Mouse (Mus musculus): ENCODE measurements at regions not wholly inside any gene's neighbourhood (a gene's known extent, or its start where the extent isn't known, plus 50 kb on each side); places are given as distances from the start of the nearest gene placed in this dataset.
"Not testable (repeated sequence)": the region's sequence is repeated elsewhere in the genome, so short reads cannot be mapped to it uniquely, and the experiment has no call there.

DNA sequence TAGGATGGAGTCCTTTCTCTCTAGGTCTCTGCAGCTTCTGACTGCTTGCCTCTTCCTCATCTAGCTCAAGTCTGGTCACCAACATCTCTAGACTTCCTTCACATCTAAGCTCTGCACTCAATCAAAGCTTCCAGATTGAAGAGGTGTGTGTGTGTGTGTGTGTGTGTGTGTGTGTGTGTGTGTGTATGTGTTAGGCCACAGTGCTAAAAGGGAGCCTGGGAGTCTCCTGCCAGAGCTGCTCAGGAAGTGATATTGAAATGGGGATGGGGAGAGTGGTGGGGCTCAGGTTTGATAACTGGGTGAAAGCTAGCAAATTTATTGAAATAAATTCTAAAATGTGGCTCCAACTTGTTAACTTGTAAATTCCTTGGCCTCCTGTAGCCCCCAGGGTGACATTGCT, 73.3 kb downstream of the Gm31371 start:
- not testable (repeated sequence) for H3K4me3 ChIP-seq (ENCODE audit: control insufficient read depth in 1 of 2, insufficient read depth in 1 of 2, low read depth in 2 of 2, low read length in 2 of 2); DNase-seq (ENCODE audit: low read depth, low spot score); H3K9ac ChIP-seq (ENCODE audit: control insufficient read depth, low read depth, low read length, poor library complexity, severe bottlenecking); H3K4me1 ChIP-seq (ENCODE audit: control insufficient read depth in 1 of 2, insufficient read depth in 2 of 2, low read length in 2 of 2); H3K27ac ChIP-seq (ENCODE audit: control insufficient read depth, low read depth, low read length); H3K9me3 ChIP-seq (replicated peaks; ENCODE audit: insufficient read depth, low read length); H3K36me3 ChIP-seq (ENCODE audit: control insufficient read depth in 1 of 2, insufficient read depth in 2 of 2, low read length in 2 of 2); H3K27me3 ChIP-seq (ENCODE audit: control insufficient read depth in 1 of 2, insufficient read depth in 2 of 2, low read length in 2 of 2); H3K79me2 ChIP-seq (ENCODE audit: control insufficient read depth, insufficient read depth, low read length, poor library complexity)

DNA sequence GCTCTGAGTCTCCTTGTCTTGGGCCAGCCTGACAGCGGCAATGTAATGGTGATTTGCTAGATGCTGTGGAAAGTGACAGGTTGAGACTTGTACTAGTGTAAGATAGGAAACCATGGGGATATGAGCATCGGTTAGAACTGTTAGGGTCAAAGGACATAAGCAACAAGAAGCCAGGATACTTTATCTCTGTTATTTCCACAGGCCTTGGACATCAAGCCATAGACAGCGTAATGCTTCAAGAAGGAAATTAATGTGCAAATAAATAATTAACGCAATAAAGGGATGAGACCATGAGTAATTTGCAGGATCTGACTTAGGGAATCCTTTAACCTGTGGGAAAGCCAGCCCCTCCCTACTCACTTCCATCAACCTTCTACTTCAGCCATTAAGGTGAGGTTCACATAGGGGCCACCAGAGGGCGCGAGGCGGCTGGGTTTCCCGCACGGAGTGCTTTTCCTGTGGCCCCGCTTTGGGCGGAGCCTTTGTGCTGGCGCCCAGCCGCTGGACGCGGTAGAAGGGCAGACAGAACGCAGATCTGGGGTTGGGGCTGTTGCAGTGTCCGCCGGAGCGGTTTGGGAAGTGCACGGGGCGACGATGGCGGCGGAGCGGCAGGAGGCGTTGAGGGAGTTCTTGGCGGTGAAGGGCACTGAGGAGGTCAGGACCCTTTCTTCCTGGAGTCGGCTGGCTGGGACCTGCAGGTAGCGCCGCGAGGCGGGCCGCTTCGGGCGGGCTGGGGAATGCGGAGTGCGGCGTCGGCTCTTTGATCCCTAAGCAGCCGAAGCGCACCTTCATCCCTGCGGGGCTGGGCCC, 76.5 kb downstream of the Gm31371 start:
- Histone ChIP-seq H3K27me3 (ENCODE audit: control insufficient read depth in 1 of 2, insufficient read depth in 2 of 2, low read length in 2 of 2) (no peaks in the 10 kb centered on the region; a peak in 1 of 4 replicates), H3K36me3 (ENCODE audit: control insufficient read depth in 1 of 2, insufficient read depth in 2 of 2, low read length in 2 of 2) (no peaks in the 10 kb centered on the region), H3K9me3 (replicated peaks; ENCODE audit: insufficient read depth, low read length) (no peaks in the 10 kb centered on the region), H3K79me2 (ENCODE audit: control insufficient read depth, insufficient read depth, low read length, poor library complexity) (no peaks in the 10 kb centered on the region; the same call in 1 of the 2 replicates), H3K4me1 (ENCODE audit: control insufficient read depth in 1 of 2, insufficient read depth in 2 of 2, low read length in 2 of 2) (no peaks in the 10 kb centered on the region), H3K4me3 (ENCODE audit: control insufficient read depth in 1 of 2, insufficient read depth in 1 of 2, low read depth in 2 of 2, low read length in 2 of 2) (no peak overlapping the region), H3K9ac (ENCODE audit: control insufficient read depth, low read depth, low read length, poor library complexity, severe bottlenecking) (no peak overlapping the region), H3K27ac (ENCODE audit: control insufficient read depth, low read depth, low read length) (no peak overlapping the region)
- no peak for TF ChIP-seq MYB (IDR thresholded peaks at IDR 0.05; ENCODE audit: low read depth, low read length)
- no peak for TF ChIP-seq POLR2A (IDR thresholded peaks at IDR 0.05; ENCODE audit: control insufficient read depth in 1 of 2, insufficient read depth in 1 of 2, low read depth in 1 of 2, low read length in 2 of 2, poor library complexity in 1 of 2)
- no peak for TF ChIP-seq JUND (IDR thresholded peaks at IDR 0.05; ENCODE audit: low read depth, low read length)
- no peak for TF ChIP-seq ZMIZ1 (IDR thresholded peaks at IDR 0.05; ENCODE audit: low read depth, low read length)
- TF ChIP-seq TAL1 (IDR thresholded peaks at IDR 0.05; ENCODE audit: low read length), result no peak
- TF ChIP-seq CTCF (IDR thresholded peaks at IDR 0.05 in 2 of 3, conservative IDR thresholded peaks at IDR 0.05 in 1 of 3; ENCODE audit: control insufficient read depth in 1 of 3, insufficient read depth in 1 of 3, low read depth in 2 of 3, low read length in 3 of 3, poor library complexity in 1 of 3, severe bottlenecking in 1 of 3), result peak; percentile 8 to 40 (median 27); a peak in 3 of 6 replicates
- no peak for DNase-seq (ENCODE audit: low read depth, low spot score)

DNA sequence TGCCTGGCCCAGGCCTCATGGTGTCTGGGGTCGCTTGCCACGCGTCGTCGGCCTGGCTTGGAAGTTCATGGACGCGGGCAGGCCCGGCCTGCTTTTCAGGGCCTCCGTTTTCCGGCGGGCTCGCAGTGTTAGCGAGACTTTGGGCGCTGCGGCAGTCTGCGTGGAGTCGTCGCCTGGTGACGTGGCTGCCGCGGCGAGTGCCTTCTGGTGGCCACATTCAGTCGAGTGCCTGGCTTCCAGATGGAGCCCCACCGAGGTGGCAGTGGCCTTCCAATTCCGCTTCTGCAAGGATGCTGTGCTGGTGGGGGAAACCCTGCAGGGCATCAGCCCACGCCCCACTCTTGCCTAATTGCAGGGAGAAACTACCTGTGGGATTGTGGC, 77.1 kb downstream of the Gm31371 start:
- not testable (repeated sequence) for H3K4me3 ChIP-seq (ENCODE audit: control insufficient read depth in 1 of 2, insufficient read depth in 1 of 2, low read depth in 2 of 2, low read length in 2 of 2)

DNA sequence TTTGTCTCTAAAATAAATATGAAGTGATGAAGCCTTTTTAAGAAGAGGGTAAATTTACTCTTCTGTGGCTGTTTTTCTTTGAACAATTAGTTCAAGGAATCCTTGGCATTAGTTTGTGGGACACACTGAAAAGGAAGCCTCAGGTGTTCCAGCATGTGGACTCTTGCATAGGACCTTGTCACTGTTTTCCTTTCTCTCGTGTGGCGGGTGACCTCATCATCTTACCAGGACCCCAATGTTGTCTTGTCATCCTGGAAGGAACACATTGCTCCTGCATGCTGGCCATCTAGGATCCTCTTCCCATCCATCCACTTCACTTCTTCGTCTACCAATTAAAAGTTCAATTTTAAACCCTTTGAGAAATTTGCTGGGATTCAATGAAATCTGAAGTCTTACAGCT, 104.9 kb downstream of the Gm31371 start:
- DNase-seq (ENCODE audit: low read depth, low spot score); H3K79me2 ChIP-seq (ENCODE audit: control insufficient read depth, insufficient read depth, low read length, poor library complexity); H3K4me3 ChIP-seq (ENCODE audit: control insufficient read depth in 1 of 2, insufficient read depth in 1 of 2, low read depth in 2 of 2, low read length in 2 of 2); H3K9ac ChIP-seq (ENCODE audit: control insufficient read depth, low read depth, low read length, poor library complexity, severe bottlenecking); H3K4me1 ChIP-seq (ENCODE audit: control insufficient read depth in 1 of 2, insufficient read depth in 2 of 2, low read length in 2 of 2); H3K9me3 ChIP-seq (replicated peaks; ENCODE audit: insufficient read depth, low read length); H3K36me3 ChIP-seq (ENCODE audit: control insufficient read depth in 1 of 2, insufficient read depth in 2 of 2, low read length in 2 of 2); H3K27me3 ChIP-seq (ENCODE audit: control insufficient read depth in 1 of 2, insufficient read depth in 2 of 2, low read length in 2 of 2); H3K27ac ChIP-seq (ENCODE audit: control insufficient read depth, low read depth, low read length): not testable (repeated sequence)

More for the DNA sequence above, 77.1 kb downstream of the Gm31371 start:
- not testable (repeated sequence) for H3K27ac ChIP-seq (ENCODE audit: control insufficient read depth, low read depth, low read length); DNase-seq (ENCODE audit: low read depth, low spot score); H3K4me1 ChIP-seq (ENCODE audit: control insufficient read depth in 1 of 2, insufficient read depth in 2 of 2, low read length in 2 of 2); H3K9ac ChIP-seq (ENCODE audit: control insufficient read depth, low read depth, low read length, poor library complexity, severe bottlenecking); H3K36me3 ChIP-seq (ENCODE audit: control insufficient read depth in 1 of 2, insufficient read depth in 2 of 2, low read length in 2 of 2); H3K27me3 ChIP-seq (ENCODE audit: control insufficient read depth in 1 of 2, insufficient read depth in 2 of 2, low read length in 2 of 2); H3K79me2 ChIP-seq (ENCODE audit: control insufficient read depth, insufficient read depth, low read length, poor library complexity); H3K9me3 ChIP-seq (replicated peaks; ENCODE audit: insufficient read depth, low read length)
